Mouse (Mus musculus): ENCODE data around the gene Fhod1.
"Not testable (repeated sequence)": the region's sequence is repeated elsewhere in the genome, so short reads cannot be mapped to it uniquely, and the experiment has no call there.

Gene Fhod1

DNA sequence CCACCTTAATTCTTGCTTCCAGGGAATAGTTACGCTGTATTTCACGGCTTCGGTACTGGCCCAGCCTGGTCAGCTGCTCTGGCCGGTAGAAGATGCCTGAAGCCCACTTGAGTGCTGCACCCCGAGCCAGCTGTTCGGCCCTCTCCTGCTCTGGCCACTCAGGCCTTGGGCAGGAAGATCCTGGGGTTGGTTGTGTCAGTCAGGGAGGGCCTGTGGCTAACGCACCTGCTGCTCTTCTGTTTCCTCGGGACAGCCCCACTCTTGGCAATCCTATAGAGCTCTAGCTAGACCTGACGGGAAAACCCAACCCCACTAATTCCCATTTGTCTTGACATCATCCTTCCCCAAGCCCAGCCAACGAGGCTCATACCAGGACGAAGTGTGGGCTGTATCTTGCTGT, 52.5 kb downstream of the Fhod1 start:
- no peak for DNase-seq (ENCODE audit: low read depth)

- DNase-seq (ENCODE audit: low read depth), result no peak
Observed at GRCm38 (mm10) chr8:105294776-105295175, 53.0 kb downstream of the Fhod1 start.

- no peak for DNase-seq (ENCODE audit: low read depth)
Observed at GRCm38 (mm10) chr8:105293405-105293804, 54.3 kb downstream of the Fhod1 start.

- DNase-seq (ENCODE audit: low read depth), result no peak
Observed at GRCm38 (mm10) chr8:105292471-105292870, 55.3 kb downstream of the Fhod1 start.

GRCm38 (mm10) chr8:105291802-105292201, 56.0 kb downstream of the Fhod1 start:
- DNase-seq (ENCODE audit: low read depth), result not testable (repeated sequence)

DNA sequence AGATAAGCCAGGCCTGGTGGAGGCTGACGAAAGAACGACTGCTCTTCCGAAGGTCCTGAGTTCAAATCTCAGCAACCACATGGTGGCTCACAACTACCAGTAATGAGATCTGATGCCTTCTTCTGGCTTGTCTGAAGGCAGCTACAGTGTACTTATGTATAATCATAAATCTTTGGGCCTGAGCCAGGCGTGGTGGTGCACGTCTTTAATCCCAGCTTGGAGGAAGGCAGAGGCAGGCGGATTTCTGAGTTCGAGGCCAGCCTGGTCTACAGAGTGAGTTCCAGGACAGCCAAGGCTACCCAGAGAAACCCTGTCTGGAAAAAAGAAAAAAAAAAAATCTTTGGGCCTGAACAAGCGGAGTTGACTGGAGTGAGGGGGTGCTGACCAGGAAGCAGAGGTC, 56.4 kb downstream of the Fhod1 start:
- DNase-seq (ENCODE audit: low read depth), result not testable (repeated sequence)

- peak; percentile 94 for DNase-seq (ENCODE audit: low read depth)
Observed at GRCm38 (mm10) chr8:105290554-105291314, 57.0 kb downstream of the Fhod1 start.

DNA sequence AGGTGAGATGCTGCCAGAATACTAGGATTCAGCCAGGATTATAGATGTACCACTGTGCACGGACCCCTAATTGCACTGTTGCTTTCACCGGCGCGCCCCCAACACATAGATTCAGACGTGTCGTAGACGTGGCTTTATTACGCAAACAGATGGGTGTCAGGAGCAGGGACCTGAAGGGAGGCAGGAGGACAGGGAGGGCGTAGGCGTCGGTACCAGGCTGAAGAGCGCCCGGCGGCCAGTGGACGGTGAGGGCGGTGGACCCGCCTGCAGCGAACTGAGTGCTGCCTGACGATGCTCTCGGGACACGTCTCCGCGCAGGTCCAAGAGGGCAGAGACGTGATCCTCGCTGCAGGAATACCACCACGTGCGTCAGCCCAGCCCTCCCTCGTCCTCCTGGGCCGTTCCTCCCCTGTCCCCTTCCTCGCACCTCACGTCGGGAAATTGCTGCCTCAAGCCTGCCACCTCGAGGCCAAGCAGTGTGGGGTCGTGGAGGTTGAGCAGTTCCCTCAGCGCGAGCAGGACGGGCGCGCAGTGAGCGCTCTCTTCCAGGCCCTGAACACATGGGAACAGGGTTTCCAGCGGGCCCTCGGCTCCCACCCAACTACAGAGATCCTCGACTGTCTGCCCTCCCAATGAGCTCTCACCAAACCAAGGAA, 57.8 kb downstream of the Fhod1 start, which contains the start of gene 4931428F04Rik:
TSS of gene 4931428F04Rik (minus strand) at position 60 of the 656 bp plus-strand sequence.
- DNase-seq (ENCODE audit: low read depth), result peak; percentile 66

GRCm38 (mm10) chr8:105288958-105289732, 58.6 kb downstream of the Fhod1 start:
- DNase-seq (ENCODE audit: low read depth), result peak; percentile 98

- DNase-seq (ENCODE audit: low read depth), result no peak
Observed at GRCm38 (mm10) chr8:105288231-105288630, 59.5 kb downstream of the Fhod1 start.

GRCm38 (mm10) chr8:105286907-105287306, 60.8 kb downstream of the Fhod1 start:
- no peak for DNase-seq (ENCODE audit: low read depth)

DNA sequence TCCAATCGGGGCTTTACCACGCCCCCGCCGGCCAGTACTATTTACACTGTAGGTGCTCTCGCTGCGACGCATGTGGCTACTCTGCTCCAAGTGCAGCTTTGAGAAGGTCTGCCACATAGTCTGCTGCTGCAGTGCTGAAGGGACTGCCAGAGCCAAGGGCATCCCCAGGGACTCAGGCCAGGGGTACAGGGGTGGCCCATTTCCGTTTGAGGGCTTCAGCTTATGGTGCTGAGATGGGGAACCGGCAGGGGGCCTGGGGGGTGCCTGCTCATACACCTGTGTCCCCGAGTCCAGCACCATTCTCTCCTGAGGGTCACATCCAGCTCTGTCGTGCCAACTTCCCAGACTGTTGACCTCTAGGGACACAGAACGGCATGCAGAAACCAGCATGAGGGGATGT, 62.2 kb downstream of the Fhod1 start:
- DNase-seq (ENCODE audit: low read depth), result no peak

- DNase-seq (ENCODE audit: low read depth), result peak; percentile 71
Observed at GRCm38 (mm10) chr8:105283074-105283473, 64.7 kb downstream of the Fhod1 start.

GRCm38 (mm10) chr8:105282239-105282638, 65.5 kb downstream of the Fhod1 start:
- DNase-seq (ENCODE audit: low read depth), result no peak

GRCm38 (mm10) chr8:105281821-105282220, 65.9 kb downstream of the Fhod1 start:
- no peak for DNase-seq (ENCODE audit: low read depth)

- DNase-seq (ENCODE audit: low read depth), result no peak
Observed at GRCm38 (mm10) chr8:105280567-105280966, 67.2 kb downstream of the Fhod1 start.
